Mouse (Mus musculus) midbrain, embryonic 13.5 days (tissue): ENCODE measurements around the gene Pcnx. TPM values are rescaled to one million over a fixed set of nuclear protein-coding genes. Genes with fewer than 3 reads are reported as not detected.

Experiments
- ATAC-seq: fragments of 200-750 bp; cut with Nextera tagmentation; 2 replicates; pipeline ENCODE4 v1.8.0; 2017; ENCODE audit warnings: mild to moderate bottlenecking, moderate TSS enrichment, moderate library complexity
- H3K27ac ChIP-seq: fragments of 300-500 bp; sonication (generic); 2 replicates; pipeline ENCODE4 v1.5.1; 2015; ENCODE audit warnings: inconsistent platforms, mild to moderate bottlenecking, moderate library complexity
- H3K27me3 ChIP-seq: fragments of 300-500 bp; sonication (generic); 2 replicates; pipeline ENCODE4 v1.6.1; 2015; ENCODE audit warnings: mild to moderate bottlenecking, inconsistent platforms
- H3K36me3 ChIP-seq: fragments of 300-500 bp; sonication (generic); 2 replicates; pipeline ENCODE4 v1.6.1; 2015; ENCODE audit warnings: mild to moderate bottlenecking, inconsistent platforms
- H3K4me1 ChIP-seq: fragments of 300-500 bp; sonication (generic); replicated peaks from 2 replicates; pipeline ENCODE4 v1.6.1; 2015; ENCODE audit warnings: inconsistent platforms
- H3K4me2 ChIP-seq: fragments of 300-500 bp; sonication (generic); replicated peaks from 2 replicates; pipeline ENCODE4 v1.6.1; 2015; ENCODE audit warnings: moderate library complexity, mild to moderate bottlenecking, inconsistent platforms
- H3K4me3 ChIP-seq: fragments of 300-500 bp; sonication (generic); replicated peaks from 2 replicates; pipeline ENCODE4 v1.5.1; 2015; ENCODE audit warnings: mild to moderate bottlenecking, inconsistent platforms
- H3K9ac ChIP-seq: fragments of 300-500 bp; sonication (generic); replicated peaks from 2 replicates; pipeline ENCODE4 v1.6.1; 2015; ENCODE audit warnings: mild to moderate bottlenecking, inconsistent platforms
- H3K9me3 ChIP-seq: fragments of 300-500 bp; sonication (generic); 2 replicates; pipeline ENCODE4 v1.6.1; 2016; ENCODE audit warnings: mild to moderate bottlenecking, inconsistent platforms
- WGBS: fragments of 180-500 bp; shearing (Covaris S2); methylation state at CpG from one replicate; pipeline ENCODE4 v1.1.7; 2015; 5-methylcytosine and 5-hydroxymethylcytosine counted together
- polyA plus RNA-seq: library from polyadenylated mRNA; unstranded; fragments of >200 nt; fragmentation: Nextera tagmentation; extraction: Ambion mirVana; gene quantifications from 2 replicates; pipeline ENCODE4 v1.2.1, GENCODE M21; 2015

Gene Pcnx
- polyA plus RNA-seq, 1 experiment from 2014 or later, result 9.4 TPM

DNA sequence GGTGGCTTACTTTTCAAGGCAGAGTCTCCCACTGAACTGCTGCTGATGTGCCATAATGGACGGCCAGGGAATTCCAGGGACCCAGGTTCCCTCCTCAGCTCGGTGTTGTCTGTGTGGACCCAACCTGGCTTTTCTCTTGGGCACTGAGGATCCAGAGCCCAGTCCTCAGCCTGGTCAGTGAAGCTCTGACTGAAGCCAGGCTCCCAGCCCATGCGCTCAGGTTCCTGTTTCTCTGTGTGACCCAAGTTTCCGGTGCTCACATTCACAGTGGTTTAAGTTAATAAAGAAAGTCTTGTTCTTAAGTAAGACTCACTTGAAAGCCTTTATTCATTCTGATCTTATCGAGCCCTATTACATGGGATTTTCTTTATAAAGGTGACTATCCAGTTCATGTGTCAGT is 74.7 kb downstream of the Pcnx start:
- no peak overlapping the region for H3K4me3 ChIP-seq
- H3K36me3 ChIP-seq, result peaks cover 7% of the 10 kb centered on the region; the same call in 1 of the 2 replicates
- peaks cover 6% of the 10 kb centered on the region for H3K4me1 ChIP-seq
- no peaks in the 10 kb centered on the region for H3K9me3 ChIP-seq
- no peak for ATAC-seq
- H3K9ac ChIP-seq, result no peak overlapping the region
- WGBS, result 91% methylated on average over 5 of the region's 5 CpGs
- no peak overlapping the region for H3K4me2 ChIP-seq
- no peak overlapping the region for H3K27ac ChIP-seq
- no peaks in the 10 kb centered on the region for H3K27me3 ChIP-seq

DNA sequence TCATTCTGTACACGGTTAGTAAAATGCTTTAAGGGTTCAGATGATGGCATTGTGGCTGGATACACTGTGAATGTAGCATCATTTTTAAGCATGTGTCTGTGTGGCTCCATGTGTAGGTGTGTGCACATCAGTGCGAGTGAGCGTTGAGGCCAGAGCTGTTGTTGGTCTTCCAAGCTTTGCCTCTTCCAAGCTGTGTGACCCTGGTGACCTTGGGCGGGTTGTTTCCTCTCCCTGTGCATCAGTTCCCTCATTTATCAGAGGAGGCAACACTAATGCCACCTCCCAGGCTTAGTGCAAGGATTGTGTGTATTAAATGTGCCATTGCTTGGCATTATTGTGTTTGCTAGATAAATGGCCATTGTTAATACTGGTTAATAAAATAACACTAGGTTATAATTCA is 76.2 kb downstream of the Pcnx start:
- 45% methylated on average over 4 of the region's 4 CpGs for WGBS
- no peak for ATAC-seq

DNA sequence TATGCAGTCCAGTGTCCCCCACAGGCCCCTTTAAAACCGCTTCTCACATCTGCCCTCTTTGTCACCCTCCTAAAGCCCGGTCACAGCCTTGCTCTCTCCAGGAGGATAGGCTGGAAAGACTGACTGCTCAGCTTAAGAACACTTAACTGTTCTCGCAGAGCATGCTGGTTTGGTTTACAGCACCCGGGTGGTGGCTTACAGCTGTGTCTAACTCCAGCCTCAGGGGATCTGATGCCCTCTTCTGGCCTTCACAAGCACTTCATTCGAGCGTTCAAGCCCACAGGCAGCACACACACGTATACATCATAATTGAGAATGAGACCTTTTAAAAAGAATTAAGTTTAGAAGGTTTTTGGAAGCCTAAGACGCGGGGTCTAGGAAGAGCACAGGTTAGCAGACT is 81.4 kb downstream of the Pcnx start:
- whole genome bisulfite sequencing, result 86% methylated on average over 9 of the region's 9 CpGs
- no peak overlapping the region for H3K4me2 ChIP-seq
- no peak for ATAC-seq
- H3K4me1 ChIP-seq, result peaks cover 3% of the 10 kb centered on the region
- no peak overlapping the region for H3K27ac ChIP-seq
- H3K36me3 ChIP-seq, result 0 out of 2 replicates have a peak, but pooled peaks cover 3% of the 10 kb centered on the region
- no peak overlapping the region for H3K4me3 ChIP-seq
- H3K9me3 ChIP-seq, result no peaks in the 10 kb centered on the region
- H3K9ac ChIP-seq, result no peak overlapping the region
- no peaks in the 10 kb centered on the region for H3K27me3 ChIP-seq

More for the DNA sequence above, 76.2 kb downstream of the Pcnx start:
- Histone ChIP-seq H3K36me3 (peaks cover 9% of the 10 kb centered on the region; the same call in 1 of the 2 replicates), H3K27me3 (no peaks in the 10 kb centered on the region), H3K4me2 (no peak overlapping the region), H3K4me1 (peaks cover 6% of the 10 kb centered on the region), H3K9ac (no peak overlapping the region), H3K9me3 (no peaks in the 10 kb centered on the region), H3K27ac (0 out of 2 replicates have a peak overlapping the region, but pooled peaks have one; percentile 25), H3K4me3 (no peak overlapping the region)

DNA sequence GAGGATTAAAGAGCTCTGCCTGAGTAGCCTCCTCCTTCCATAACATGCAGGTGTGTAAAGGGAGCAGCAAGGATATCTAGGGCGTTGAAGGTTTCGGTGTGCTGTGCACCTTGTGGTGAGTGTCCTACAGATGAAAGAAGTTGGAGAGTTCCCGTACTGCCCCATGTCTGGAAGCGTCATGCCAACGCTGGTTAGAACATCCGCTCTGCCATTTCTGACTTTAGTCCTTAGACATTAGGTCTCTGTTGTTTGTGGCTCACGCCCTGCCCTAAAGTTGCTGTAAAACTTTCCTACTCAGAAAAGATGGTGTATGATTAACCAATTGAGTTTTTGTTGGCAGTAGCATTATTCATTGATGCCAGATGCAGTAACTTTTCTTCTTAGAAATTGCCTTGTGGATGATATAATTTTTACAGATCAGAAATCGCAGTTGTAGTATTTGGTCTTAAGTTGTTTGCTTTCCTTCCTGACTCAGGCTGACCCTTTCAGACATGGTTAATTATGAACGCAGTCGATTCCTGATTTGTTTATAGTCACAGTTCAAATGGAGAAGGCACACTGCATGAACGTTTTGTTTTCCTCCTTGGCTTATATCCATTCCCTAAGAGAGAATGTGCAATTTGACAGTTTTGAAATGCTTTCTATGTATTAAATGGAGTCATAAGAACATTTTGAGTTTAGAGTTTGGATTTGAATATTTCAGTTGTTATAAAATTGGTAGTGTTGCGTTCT is 83.7 kb downstream of the Pcnx start:
- no peak for ATAC-seq
- 89% methylated on average over 12 of the region's 12 CpGs for WGBS
- Histone ChIP-seq H3K9ac (no peak overlapping the region), H3K4me2 (no peak overlapping the region), H3K27me3 (no peaks in the 10 kb centered on the region), H3K4me1 (no peaks in the 10 kb centered on the region), H3K36me3 (peaks cover 5% of the 10 kb centered on the region), H3K4me3 (no peak overlapping the region), H3K9me3 (no peaks in the 10 kb centered on the region), H3K27ac (no peak overlapping the region)

DNA sequence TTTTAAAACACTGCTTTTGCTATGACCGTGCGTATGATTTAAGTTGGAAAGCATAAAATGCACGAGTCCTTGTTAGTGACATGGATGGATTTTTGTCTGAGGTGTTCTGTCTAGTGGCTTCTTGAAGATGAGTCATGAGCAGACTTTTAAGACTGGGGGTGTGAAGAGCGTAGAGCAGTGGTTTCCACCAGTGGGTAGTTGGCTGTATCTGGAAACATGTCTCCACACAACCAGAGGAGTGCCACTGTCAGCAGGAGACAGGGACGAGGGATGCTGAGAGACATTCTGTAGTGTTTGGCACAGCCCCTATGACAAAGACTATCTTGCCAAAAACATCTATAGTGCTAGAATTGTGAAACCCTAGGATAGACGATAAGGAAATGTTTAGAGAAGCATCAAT is 89.2 kb downstream of the Pcnx start:
- no peak overlapping the region for H3K4me3 ChIP-seq

DNA sequence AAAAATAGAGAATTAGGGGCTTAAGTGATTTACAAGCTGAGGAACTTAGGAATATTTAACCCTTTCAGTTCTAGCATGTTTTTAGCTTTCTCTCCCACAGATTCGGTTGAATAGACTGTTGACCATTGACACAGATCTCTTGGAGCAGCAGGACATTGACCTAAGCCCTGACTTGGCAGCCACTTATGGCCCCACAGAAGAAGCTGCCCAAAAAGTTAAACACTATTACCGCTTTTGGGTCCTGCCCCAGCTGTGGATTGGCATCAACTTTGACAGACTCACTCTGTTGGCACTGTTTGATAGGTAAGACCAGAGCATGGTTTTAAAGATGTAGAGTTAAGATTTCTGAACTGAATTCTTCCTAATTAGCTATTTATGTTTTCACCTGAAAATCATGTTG is 90.2 kb downstream of the Pcnx start:
- 90% methylated on average over 2 of the region's 2 CpGs for WGBS
- no peak for ATAC-seq
- no peak overlapping the region for H3K4me3 ChIP-seq

More for the DNA sequence above, 89.2 kb downstream of the Pcnx start:
- Histone ChIP-seq H3K36me3 (peaks cover 30% of the 10 kb centered on the region), H3K4me2 (no peak overlapping the region), H3K27me3 (no peaks in the 10 kb centered on the region), H3K4me1 (no peaks in the 10 kb centered on the region), H3K9ac (no peak overlapping the region), H3K27ac (no peak overlapping the region), H3K9me3 (no peaks in the 10 kb centered on the region)
- no peak for ATAC-seq
- WGBS, result 96% methylated on average over 6 of the region's 6 CpGs

DNA sequence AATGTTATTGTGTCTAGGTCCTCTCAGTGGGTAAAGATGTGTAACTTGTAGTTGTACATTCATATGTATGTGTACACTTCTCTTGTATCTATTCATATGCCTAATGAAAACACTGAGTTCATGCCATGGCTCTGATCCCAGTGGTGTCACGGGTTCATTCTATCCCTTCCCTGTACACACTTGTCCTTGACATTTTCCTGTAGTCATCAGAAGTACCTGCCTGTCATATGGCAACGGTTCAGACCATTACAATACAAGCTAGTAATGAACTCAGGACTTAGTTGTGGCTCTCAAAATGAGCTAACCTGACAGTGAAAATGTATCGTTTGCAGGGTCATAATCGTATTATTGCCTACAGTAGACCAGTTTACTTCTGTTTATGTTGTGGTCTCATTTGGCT is 98.5 kb downstream of the Pcnx start:
- no peaks in the 10 kb centered on the region for H3K9me3 ChIP-seq
- H3K4me3 ChIP-seq, result no peak overlapping the region
- H3K4me2 ChIP-seq, result no peak overlapping the region
- no peak overlapping the region for H3K27ac ChIP-seq
- peaks cover 24% of the 10 kb centered on the region for H3K36me3 ChIP-seq
- H3K27me3 ChIP-seq, result no peaks in the 10 kb centered on the region
- ATAC-seq, result no peak
- 92% methylated on average over 4 of the region's 4 CpGs for WGBS
- H3K4me1 ChIP-seq, result no peaks in the 10 kb centered on the region
- no peak overlapping the region for H3K9ac ChIP-seq

More for the DNA sequence above, 90.2 kb downstream of the Pcnx start:
- H3K4me1 ChIP-seq, result no peaks in the 10 kb centered on the region
- no peaks in the 10 kb centered on the region for H3K9me3 ChIP-seq
- H3K9ac ChIP-seq, result no peak overlapping the region
- H3K27ac ChIP-seq, result no peak overlapping the region
- peaks cover 30% of the 10 kb centered on the region for H3K36me3 ChIP-seq
- H3K27me3 ChIP-seq, result no peaks in the 10 kb centered on the region
- H3K4me2 ChIP-seq, result no peak overlapping the region

DNA sequence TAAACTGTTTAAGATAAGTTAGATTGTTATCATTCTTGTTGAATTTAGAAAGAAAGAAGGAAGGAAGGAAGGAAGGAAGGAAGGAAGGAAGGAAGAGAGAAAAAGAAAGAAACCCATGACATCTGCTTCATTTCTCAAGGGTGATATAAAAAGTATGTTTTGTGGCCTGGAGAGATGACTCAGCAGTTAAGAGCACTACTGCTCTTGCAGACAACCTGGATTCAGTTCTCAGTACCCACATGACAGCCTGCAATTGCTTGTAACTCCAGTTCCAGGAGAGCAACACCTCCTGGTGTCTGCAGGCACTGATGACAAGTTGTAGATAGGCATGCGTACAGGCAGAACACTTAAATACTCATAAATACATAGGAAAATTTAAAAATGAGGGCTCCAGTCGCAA is 105.6 kb downstream of the Pcnx start:
- Histone ChIP-seq H3K9ac (no peak overlapping the region), H3K27ac (no peak overlapping the region), H3K36me3 (peaks cover 54% of the 10 kb centered on the region), H3K4me2 (no peak overlapping the region), H3K9me3 (no peaks in the 10 kb centered on the region), H3K4me3 (no peak overlapping the region), H3K27me3 (no peaks in the 10 kb centered on the region), H3K4me1 (no peaks in the 10 kb centered on the region)
- ATAC-seq, result no peak
- 95% methylated on average over 2 of the region's 2 CpGs for WGBS

DNA sequence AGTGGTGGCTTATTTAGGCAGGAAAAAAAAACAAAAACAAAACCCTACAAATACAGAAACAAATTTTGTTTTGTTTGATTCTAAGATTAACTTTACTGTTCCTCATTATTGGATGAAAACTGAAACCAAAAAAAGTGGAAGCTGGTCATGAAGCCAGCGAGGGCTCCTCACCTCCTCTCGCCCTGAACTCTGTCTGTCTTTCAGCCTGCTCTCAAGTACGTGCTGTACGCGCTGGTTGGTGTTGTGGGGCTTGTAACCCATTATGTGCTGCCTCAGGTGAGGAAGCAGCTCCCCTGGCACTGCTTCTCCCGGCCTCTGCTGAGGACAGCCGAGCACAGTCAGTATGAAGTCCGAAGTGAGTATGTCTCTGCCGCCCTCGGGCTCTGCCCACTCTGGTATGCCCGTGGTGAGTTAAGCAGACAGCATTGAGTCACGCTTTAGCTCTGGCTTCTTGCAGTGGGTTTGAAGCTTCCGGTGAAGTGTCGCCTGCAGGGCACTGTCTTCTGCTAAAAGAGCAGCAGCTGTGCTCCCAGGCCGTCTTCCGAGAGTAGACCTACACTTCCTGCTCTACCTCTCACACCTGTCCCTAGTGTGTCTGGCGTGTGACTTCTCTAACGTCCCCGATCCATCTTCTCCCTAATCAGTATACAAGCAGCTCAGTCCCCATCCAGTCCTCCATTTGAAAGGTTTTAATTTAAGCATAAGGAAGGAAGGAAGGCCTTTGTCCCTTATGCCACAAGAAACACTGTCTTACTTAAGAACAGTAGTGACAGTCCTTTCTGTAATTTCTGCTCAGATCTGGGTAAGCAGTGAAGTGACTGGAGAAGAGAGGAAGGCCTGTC is 111.4 kb downstream of the Pcnx start:
- H3K4me3 ChIP-seq, result no peak overlapping the region
- ATAC-seq, result no peak
- WGBS, result 92% methylated on average over 19 of the region's 19 CpGs

DNA sequence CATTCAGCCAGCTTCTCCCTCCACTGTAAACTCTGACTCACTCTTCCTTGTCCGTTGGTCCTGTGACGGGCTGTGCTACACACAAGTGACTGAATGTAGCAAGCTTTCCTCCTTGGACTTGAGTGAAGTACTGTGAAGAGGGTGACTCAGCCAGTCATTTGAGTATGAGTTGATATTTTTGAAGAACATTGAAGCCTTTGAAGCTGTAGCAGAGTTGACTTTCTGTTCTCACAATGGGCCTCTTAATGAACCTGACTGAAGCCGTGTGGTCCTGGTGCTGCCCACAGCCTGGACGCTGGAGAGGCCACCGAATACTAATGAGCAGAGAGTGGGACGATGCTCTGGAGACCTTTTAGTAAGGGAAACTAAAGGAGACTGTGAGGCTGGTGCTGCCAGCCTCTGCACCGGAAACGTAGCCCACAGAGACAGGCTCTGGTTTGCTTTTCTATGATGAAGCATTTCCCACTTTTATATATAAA is 112.1 kb downstream of the Pcnx start:
- Histone ChIP-seq H3K9ac (no peak overlapping the region), H3K4me2 (no peak overlapping the region), H3K4me3 (no peak overlapping the region), H3K36me3 (peaks cover 84% of the 10 kb centered on the region), H3K27ac (no peak overlapping the region), H3K4me1 (no peaks in the 10 kb centered on the region; the same call in 1 of the 2 replicates), H3K9me3 (no peaks in the 10 kb centered on the region), H3K27me3 (no peaks in the 10 kb centered on the region)
- 70% methylated on average over 8 of the region's 8 CpGs for WGBS
- ATAC-seq, result no peak

More for the DNA sequence above, 111.4 kb downstream of the Pcnx start:
- Histone ChIP-seq H3K9me3 (no peaks in the 10 kb centered on the region), H3K4me2 (no peak overlapping the region), H3K9ac (no peak overlapping the region), H3K36me3 (peaks cover 78% of the 10 kb centered on the region), H3K27me3 (no peaks in the 10 kb centered on the region), H3K4me1 (no peaks in the 10 kb centered on the region; the same call in 1 of the 2 replicates), H3K27ac (no peak overlapping the region)

DNA sequence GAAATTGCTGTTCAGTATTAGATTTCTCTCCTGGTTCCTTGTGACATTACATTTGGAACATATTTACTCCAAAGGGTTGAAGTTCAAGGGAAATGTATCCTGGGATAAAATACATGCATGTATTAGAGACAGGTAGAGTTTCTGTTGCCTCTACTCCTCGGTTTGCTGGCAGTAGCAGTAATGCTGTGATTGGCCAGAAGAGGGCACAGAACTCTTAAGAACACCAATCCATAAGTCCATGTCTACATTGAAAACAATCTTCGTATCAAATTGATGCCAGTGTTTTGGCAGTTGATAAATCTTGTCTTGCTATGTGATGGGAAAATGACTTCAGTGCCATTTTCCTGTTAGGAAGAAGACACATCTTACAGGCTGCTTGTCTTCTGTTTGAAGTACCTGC is 115.0 kb downstream of the Pcnx start:
- WGBS, result 78% methylated on average over 2 of the region's 2 CpGs
- Histone ChIP-seq H3K9ac (no peak overlapping the region), H3K36me3 (peaks cover 77% of the 10 kb centered on the region), H3K4me3 (no peak overlapping the region), H3K27ac (no peak overlapping the region), H3K4me1 (no peaks in the 10 kb centered on the region; the same call in 1 of the 2 replicates), H3K4me2 (no peak overlapping the region), H3K27me3 (no peaks in the 10 kb centered on the region), H3K9me3 (no peaks in the 10 kb centered on the region)
- ATAC-seq, result no peak

DNA sequence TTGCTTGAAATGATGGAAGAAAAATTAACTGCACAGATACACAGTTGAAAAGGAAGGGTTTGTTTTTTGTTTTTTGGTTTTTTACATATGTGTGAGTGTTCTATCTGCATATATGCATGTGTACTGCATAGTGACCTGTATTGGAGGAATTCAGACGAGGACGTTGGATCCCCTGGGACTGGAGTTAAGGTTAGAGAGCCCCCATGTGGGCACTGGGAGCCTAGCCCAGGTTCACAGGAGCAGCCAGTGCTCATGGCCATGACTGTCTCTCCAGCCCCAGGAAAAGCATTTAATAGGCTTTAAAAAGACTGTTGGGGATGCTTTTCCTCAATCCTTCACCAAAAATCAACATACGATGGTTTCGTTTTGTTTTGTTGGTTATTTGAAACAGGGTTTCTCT is 117.5 kb downstream of the Pcnx start:
- Histone ChIP-seq H3K9ac (no peak overlapping the region), H3K36me3 (peaks cover 84% of the 10 kb centered on the region)
- 71% methylated on average over 4 of the region's 4 CpGs for WGBS

More for the DNA sequence above, 117.5 kb downstream of the Pcnx start:
- Histone ChIP-seq H3K4me1 (no peaks in the 10 kb centered on the region), H3K9me3 (no peaks in the 10 kb centered on the region), H3K27ac (no peak overlapping the region), H3K27me3 (no peaks in the 10 kb centered on the region), H3K4me3 (no peak overlapping the region), H3K4me2 (no peak overlapping the region)
- no peak for ATAC-seq
